Mouse (Mus musculus) forebrain, embryonic 11.5 days (tissue): ENCODE data around the gene Ly6g6c. TPM values are rescaled to one million over a fixed set of nuclear protein-coding genes. Genes with fewer than 3 reads are reported as not detected.
"Not testable (repeated sequence)": the region's sequence is repeated elsewhere in the genome, so short reads cannot be mapped to it uniquely, and the experiment has no call there.

Experiments used
- ATAC-seq: fragments of 200-750 bp; cut with Nextera tagmentation; replicated peaks from 2 replicates; pipeline ENCODE4 v1.8.0; 2017; ENCODE audit warnings: moderate TSS enrichment; ENCODE audit not compliant: low FRiP score
- DNase-seq: peaks from one replicate; pipeline ENCODE4 v3.0.0-alpha.2; 2017; ENCODE audit warnings: low spot score
- H3K27ac ChIP-seq: fragments of 300-500 bp; sonication (generic); 2 replicates; pipeline ENCODE4 v1.5.1; 2014; ENCODE audit warnings: low read depth, low read length
- H3K27me3 ChIP-seq: fragments of 300-500 bp; sonication (generic); 2 replicates; pipeline ENCODE4 v1.6.1; 2014; ENCODE audit warnings: mild to moderate bottlenecking, low read length, mixed read lengths; ENCODE audit not compliant: control insufficient read depth, insufficient read depth
- H3K36me3 ChIP-seq: fragments of 300-500 bp; sonication (generic); 2 replicates; pipeline ENCODE4 v1.6.1; 2014; ENCODE audit warnings: mild to moderate bottlenecking, low read length, moderate library complexity, mixed read lengths; ENCODE audit not compliant: control insufficient read depth, insufficient read depth
- H3K4me1 ChIP-seq: fragments of 300-500 bp; sonication (generic); replicated peaks from 2 replicates; pipeline ENCODE4 v1.6.1; 2014; ENCODE audit warnings: low read length, mixed read lengths; ENCODE audit not compliant: control insufficient read depth, insufficient read depth
- H3K4me2 ChIP-seq: fragments of 300-500 bp; sonication (generic); 2 replicates; pipeline ENCODE4 v1.6.1; 2014; ENCODE audit warnings: low read depth, mild to moderate bottlenecking, low read length, moderate library complexity, mixed read lengths; ENCODE audit not compliant: severe bottlenecking
- H3K4me3 ChIP-seq: fragments of 300-500 bp; sonication (generic); 2 replicates; pipeline ENCODE4 v1.5.1; 2014; ENCODE audit warnings: low read depth, low read length
- H3K9ac ChIP-seq: fragments of 300-500 bp; sonication (generic); 2 replicates; pipeline ENCODE4 v1.6.1; 2014; ENCODE audit warnings: low read length
- H3K9me3 ChIP-seq: fragments of 300-500 bp; sonication (generic); 2 replicates; pipeline ENCODE4 v1.6.1; 2016; ENCODE audit warnings: low read length, mixed read lengths; ENCODE audit not compliant: control insufficient read depth
- WGBS: fragments of 180-500 bp; shearing (Covaris S2); extraction: QIAGEN DNeasy Blood & Tissue Kit; methylation state at CpG from one replicate; pipeline ENCODE4 v1.1.7; 2014; 5-methylcytosine and 5-hydroxymethylcytosine counted together
- polyA plus RNA-seq: library from polyadenylated mRNA; unstranded; fragments of >200 nt; fragmentation: Nextera tagmentation; extraction: Ambion mirVana; gene quantifications from 2 replicates; pipeline ENCODE4 v1.2.1, GENCODE M21; 2014

Ly6g6c gene
- polyA plus RNA-seq, 1 experiment from 2014 or later = 0.20 TPM

DNA sequence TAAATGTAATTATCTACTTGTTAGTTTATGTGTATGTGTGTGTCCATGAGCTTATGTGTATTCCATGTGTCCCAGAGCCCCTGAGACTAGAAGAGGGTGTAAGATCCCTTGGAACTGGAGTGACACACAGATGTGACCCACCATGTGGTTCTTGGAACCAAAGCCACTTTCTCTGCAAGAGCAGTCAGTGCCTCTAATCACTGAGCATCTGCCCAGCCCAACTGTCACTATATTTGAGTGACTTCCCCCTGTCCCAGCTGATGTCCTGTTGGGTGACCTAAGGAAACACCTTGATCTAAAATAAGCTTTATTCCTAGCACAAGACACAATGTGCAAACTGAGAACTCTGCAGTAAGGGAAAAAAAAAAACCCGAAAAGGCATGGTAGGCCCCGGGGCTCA lies 36.9 kb upstream of the Ly6g6c start:
- no peaks in the 10 kb centered on the region for H3K36me3 ChIP-seq
- WGBS = 85% methylated on average over 2 of the region's 2 CpGs
- H3K9me3 ChIP-seq = no peaks in the 10 kb centered on the region
- ATAC-seq = no peak
- no peak overlapping the region for H3K27ac ChIP-seq
- H3K9ac ChIP-seq = no peak overlapping the region
- no peaks in the 10 kb centered on the region for H3K27me3 ChIP-seq
- H3K4me3 ChIP-seq = no peak overlapping the region
- peak; percentile 38 for DNase-seq
- H3K4me1 ChIP-seq = peaks cover 13% of the 10 kb centered on the region
- no peak overlapping the region for H3K4me2 ChIP-seq

DNA sequence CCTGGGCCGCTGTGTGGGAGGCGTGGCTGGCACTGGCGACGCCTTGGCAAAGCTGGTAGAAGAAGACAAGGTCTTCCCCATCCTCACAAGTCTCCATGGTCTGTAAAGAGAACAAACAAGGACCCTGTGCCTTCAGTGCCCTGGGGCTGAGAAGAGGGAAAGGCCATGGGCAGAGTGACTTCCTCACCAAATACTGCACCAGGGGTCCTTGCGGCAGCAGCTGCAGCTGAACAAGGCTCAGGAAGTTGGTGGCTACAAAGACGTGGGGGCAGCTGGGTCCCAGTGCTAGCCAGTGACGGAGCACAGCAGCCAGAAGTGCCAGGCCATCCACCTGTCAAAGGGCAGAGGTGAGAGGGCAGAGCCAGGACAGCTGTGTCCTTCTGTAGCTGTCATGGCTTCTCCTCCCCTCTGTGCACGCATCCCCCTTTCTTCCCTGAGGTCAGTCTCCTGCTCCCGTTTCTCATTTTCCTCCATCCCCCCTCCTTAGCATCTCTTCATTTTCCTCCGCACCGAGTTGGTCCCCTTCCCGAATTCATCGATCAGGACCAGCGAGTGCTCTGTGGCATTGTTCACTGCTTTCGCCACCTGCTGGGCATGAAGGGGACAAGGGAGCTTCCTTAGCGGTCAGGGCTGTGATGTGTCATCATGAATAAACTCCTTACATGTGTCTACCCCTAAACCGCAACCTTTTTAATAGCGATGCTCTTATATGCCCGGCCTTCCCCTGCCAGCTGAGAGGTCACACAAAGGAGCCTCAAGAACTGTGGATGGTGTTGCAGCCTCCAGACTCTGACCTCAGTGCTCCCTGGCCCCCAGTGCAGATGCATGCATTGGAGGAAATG lies 35.3 kb upstream of the Ly6g6c start:
- peak overlapping the region; percentile 16; the same call in 1 of the 2 replicates for H3K9ac ChIP-seq
- H3K9me3 ChIP-seq = no peaks in the 10 kb centered on the region
- WGBS = 33% methylated on average over 19 of the region's 19 CpGs
- no peak overlapping the region for H3K27ac ChIP-seq
- no peak overlapping the region for H3K4me3 ChIP-seq
- DNase-seq (peak; percentile 52), ATAC-seq (no peak)
- H3K4me1 ChIP-seq = peaks cover 13% of the 10 kb centered on the region
- no peaks in the 10 kb centered on the region for H3K27me3 ChIP-seq
- no peaks in the 10 kb centered on the region for H3K36me3 ChIP-seq
- H3K4me2 ChIP-seq = no peak overlapping the region

DNA sequence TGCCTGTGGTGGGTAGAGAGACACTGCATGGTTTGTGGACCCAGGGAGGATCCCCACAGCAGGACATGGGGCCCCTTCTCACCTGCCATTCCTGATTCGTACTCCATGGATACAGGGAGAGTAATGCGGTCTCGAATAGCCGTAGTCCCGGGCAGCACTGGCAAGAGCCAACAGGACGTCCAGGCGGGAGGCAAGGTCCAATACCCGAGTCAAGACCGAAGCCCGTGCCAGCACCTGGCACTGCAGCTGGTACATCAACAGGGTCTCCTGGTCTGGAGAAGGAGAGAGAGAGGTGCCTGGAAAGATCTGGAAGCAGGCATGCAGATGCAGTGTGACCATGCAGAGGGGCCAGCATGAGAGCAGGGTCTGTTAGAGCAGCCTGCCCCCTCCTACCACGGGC lies 33.9 kb upstream of the Ly6g6c start:
- H3K27ac ChIP-seq = no peak overlapping the region
- no peak overlapping the region for H3K4me2 ChIP-seq
- no peaks in the 10 kb centered on the region for H3K36me3 ChIP-seq
- 95% methylated on average over 11 of the region's 11 CpGs for WGBS
- no peak for ATAC-seq
- H3K4me3 ChIP-seq = no peak overlapping the region
- no peaks in the 10 kb centered on the region for H3K9me3 ChIP-seq
- DNase-seq = peak; percentile 46
- H3K9ac ChIP-seq = no peak overlapping the region
- no peaks in the 10 kb centered on the region for H3K27me3 ChIP-seq
- peaks cover 13% of the 10 kb centered on the region for H3K4me1 ChIP-seq

DNA sequence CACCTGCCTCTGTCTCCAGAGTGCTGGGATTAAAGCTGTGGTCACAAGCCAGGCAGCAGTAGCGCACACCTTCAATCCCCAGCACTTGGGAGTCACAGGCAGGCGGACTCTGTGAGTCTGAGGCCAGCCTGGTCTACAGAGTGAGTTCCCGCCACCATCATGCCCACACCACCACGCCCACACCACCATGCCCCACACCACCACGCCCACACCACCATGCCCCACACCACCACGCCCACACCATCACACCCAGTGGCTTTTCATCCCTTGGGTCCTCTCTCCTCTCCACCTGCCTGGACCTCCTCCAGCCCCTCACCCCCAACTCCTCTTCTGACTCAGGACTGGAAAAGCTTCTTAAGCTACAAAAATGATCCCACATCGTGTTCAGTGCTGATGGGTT lies 33.3 kb upstream of the Ly6g6c start:
- ATAC-seq (no peak), DNase-seq (no peak)
- H3K27me3 ChIP-seq = no peaks in the 10 kb centered on the region
- H3K9me3 ChIP-seq = no peaks in the 10 kb centered on the region
- H3K4me1 ChIP-seq = peaks cover 13% of the 10 kb centered on the region
- no peaks in the 10 kb centered on the region for H3K36me3 ChIP-seq
- no peak overlapping the region for H3K4me2 ChIP-seq
- no peak overlapping the region for H3K27ac ChIP-seq
- no peak overlapping the region for H3K9ac ChIP-seq
- 84% methylated on average over 7 of the region's 7 CpGs for WGBS
- H3K4me3 ChIP-seq = no peak overlapping the region

DNA sequence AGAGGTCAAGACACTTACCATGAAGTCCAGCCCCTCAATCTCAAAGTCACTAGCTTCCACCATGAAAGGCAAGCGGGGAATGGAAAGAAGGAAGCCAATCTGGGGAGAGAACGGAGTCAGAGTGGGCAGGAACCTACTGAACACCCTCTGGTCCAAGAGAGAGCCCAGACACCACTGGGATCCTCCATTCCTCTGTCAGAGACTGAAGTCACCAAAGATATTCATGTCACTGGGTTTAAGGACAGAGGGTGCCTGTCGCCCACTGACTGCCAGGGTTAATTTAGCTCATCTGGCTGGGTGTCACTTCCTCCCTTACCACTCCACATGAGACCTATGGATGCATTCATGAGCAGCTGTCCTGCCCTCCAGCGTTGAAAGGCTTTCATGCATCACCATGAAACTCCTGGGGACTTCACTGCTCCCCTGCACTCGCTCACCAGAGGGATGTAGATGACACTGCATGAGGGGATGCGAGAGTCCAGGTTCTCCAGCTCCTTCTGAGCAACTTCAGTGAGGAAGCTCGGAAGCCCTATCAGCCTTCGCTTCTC lies 32.8 kb upstream of the Ly6g6c start:
- Histone ChIP-seq H3K4me2 (no peak overlapping the region), H3K9me3 (no peaks in the 10 kb centered on the region), H3K4me3 (no peak overlapping the region), H3K9ac (no peak overlapping the region), H3K4me1 (peaks cover 11% of the 10 kb centered on the region), H3K27ac (no peak overlapping the region), H3K27me3 (no peaks in the 10 kb centered on the region), H3K36me3 (no peaks in the 10 kb centered on the region)
- no peak for DNase-seq
- no peak for ATAC-seq
- WGBS = 79% methylated on average over 8 of the region's 8 CpGs

DNA sequence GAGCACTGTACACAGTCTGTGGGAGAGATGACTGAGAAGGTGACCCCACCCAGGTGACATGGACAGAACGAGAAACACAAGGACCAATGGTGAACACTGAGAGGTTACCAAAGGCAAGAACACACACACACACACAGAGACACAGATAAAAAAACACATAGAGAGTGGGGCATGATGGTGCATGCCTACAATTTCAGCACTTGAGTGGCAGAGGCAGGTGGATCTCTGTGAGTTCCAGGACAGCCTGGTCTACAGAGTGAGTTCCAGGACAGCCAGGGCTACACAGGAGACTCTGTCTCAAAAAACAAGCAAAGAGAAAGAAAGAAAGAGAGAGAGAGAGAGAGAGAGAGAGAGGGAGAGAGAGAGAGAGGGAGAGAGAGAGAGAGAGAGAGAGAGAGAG lies 31.5 kb upstream of the Ly6g6c start:
- DNase-seq, H3K36me3 ChIP-seq, H3K4me1 ChIP-seq, H3K27ac ChIP-seq, H3K4me2 ChIP-seq, H3K9me3 ChIP-seq, H3K9ac ChIP-seq, H3K27me3 ChIP-seq, ATAC-seq, H3K4me3 ChIP-seq: not testable (repeated sequence)
- 81% methylated on average over 1 of the region's 1 CpGs for WGBS

DNA sequence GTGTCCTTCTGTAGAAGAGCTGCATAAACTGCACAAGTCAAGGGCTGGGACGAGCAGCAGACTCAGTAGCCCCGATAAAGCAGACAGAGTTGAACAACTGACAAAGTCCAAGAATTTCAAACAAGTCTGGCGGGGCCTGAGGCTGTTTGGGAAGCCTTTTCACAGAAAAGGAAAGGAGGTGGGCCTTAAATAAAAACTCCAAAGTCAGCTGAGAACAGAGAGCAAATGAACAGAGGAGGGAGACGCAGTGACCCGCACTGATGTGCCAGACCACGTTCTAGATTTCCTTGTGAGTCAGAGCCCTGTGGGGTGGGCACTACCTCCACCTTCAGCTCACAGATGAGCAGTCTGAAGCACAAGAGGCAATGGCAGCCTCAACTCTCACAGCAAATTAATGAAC lies 30.3 kb upstream of the Ly6g6c start:
- Histone ChIP-seq H3K36me3 (no peaks in the 10 kb centered on the region), H3K4me2 (no peak overlapping the region), H3K9me3 (no peaks in the 10 kb centered on the region), H3K4me1 (peaks cover 2% of the 10 kb centered on the region; the same call in 1 of the 2 replicates), H3K27ac (no peak overlapping the region), H3K4me3 (no peak overlapping the region), H3K9ac (no peak overlapping the region), H3K27me3 (no peaks in the 10 kb centered on the region)
- DNase-seq (no peak), ATAC-seq (no peak)
- 84% methylated on average over 6 of the region's 6 CpGs for WGBS

DNA sequence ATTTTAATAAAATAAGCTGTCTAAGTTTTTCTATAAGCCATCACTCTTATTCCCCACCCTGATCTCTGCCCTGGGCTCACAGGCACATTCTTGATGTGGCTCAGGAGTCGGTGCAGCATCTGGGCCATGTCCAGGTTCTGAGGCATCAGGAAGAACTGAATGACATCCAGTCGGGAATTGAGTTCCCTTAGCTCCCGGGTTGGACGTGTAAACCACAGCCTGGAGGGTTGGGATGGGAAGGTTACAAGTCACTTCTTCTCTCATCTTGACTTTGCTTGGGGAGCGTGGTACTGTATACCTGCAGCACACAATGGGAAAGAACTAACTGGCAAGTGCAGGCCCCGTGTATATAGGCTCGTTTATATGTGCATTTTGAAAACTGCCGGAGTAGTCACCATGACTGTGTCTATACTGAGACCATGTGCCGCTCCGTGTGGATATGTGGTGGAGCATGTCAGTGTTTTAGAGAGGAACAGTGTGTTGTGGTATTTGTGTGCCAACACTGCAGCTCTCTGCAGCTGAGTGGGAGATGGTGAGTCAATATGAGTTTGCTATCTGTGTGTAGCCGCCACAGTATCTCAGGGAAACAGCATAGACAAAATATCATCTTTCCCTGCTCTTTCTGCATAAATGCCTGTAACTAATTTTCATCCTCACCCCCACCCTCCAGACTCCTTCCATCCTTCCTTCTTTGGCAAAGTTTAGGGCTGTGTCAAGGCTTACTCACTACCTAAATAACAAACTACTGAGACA lies 25.9 kb upstream of the Ly6g6c start:
- Histone ChIP-seq H3K36me3 (no peaks in the 10 kb centered on the region), H3K4me1 (no peaks in the 10 kb centered on the region), H3K9ac (no peak overlapping the region), H3K4me2 (no peak overlapping the region), H3K4me3 (no peak overlapping the region), H3K27me3 (no peaks in the 10 kb centered on the region), H3K9me3 (no peaks in the 10 kb centered on the region), H3K27ac (no peak overlapping the region)
- DNase-seq = no peak
- WGBS = 87% methylated on average over 11 of the region's 11 CpGs
- ATAC-seq = no peak
